Mouse (Mus musculus) kidney, adult 2 months (tissue): ENCODE results near the gene Dlgap1. TPM values are rescaled to one million over a fixed set of nuclear protein-coding genes. Genes with fewer than 3 reads are reported as not detected.

ENCODE experiments used
- DNase-seq: peaks from one replicate; pipeline ENCODE4 v3.0.0; 2021
- H3K27ac ChIP-seq: fragments of 200-500 bp; 2 replicates; pipeline ENCODE4 v1.5.1; 2012; ENCODE audit warnings: low read depth, low read length, control low read depth, inconsistent platforms; ENCODE audit not compliant: insufficient read depth
- H3K27me3 ChIP-seq: fragments of 200-500 bp; replicated peaks from 2 replicates; pipeline ENCODE4 v1.6.1; 2012; ENCODE audit warnings: mild to moderate bottlenecking, moderate library complexity, low read length, inconsistent platforms; ENCODE audit not compliant: control insufficient read depth, insufficient read depth
- H3K36me3 ChIP-seq: fragments of 200-500 bp; 2 replicates; pipeline ENCODE4 v1.6.1; 2012; ENCODE audit warnings: mild to moderate bottlenecking, moderate library complexity, low read length, inconsistent platforms; ENCODE audit not compliant: control insufficient read depth, insufficient read depth
- H3K4me1 ChIP-seq: fragments of 200-500 bp; 2 replicates; pipeline ENCODE4 v1.6.1; 2011; ENCODE audit warnings: low read length; ENCODE audit not compliant: control insufficient read depth, insufficient read depth
- H3K4me3 ChIP-seq: fragments of 200-500 bp; 2 replicates; pipeline ENCODE4 v1.5.1; 2011; ENCODE audit warnings: mild to moderate bottlenecking, low read depth, low read length, control low read depth; ENCODE audit not compliant: insufficient read depth
- CTCF ChIP-seq: fragments of 200-500 bp; conservative IDR thresholded peaks from 2 replicates; pipeline ENCODE4 v1.5.1; 2011; ENCODE audit warnings: low read depth, mild to moderate bottlenecking, control low read depth, low read length, moderate library complexity, mixed read lengths; ENCODE audit not compliant: insufficient read depth, insufficient read length
- POLR2A ChIP-seq: fragments of 200-500 bp; IDR thresholded peaks from one replicate; pipeline ENCODE4 v1.6.1; 2011; ENCODE audit warnings: low read depth, low read length, control low read depth
- WGBS: fragments of 180-500 bp; shearing (Covaris S2); methylation state at CpG from one replicate; pipeline ENCODE4 v1.1.7; 2018; 5-methylcytosine and 5-hydroxymethylcytosine counted together
- polyA plus RNA-seq: library from polyadenylated mRNA; depleted of rRNA; stranded (reverse); fragments of >200 nt; gene quantifications from 2 replicates; pipeline ENCODE4 v1.2.3, GENCODE M21; 2012

Gene Dlgap1
- polyA plus RNA-seq, 1 experiment: 0.55 TPM

GRCm38 (mm10) chr17:70287708-70288107 lies 318.8 kb downstream of the Dlgap1 start:
- 60% methylated on average over 2 of the region's 2 CpGs for WGBS
- no peak overlapping the region for H3K4me3 ChIP-seq
- no peaks in the 10 kb centered on the region for H3K4me1 ChIP-seq
- H3K27ac ChIP-seq: no peak overlapping the region
- H3K36me3 ChIP-seq: no peaks in the 10 kb centered on the region
- no peaks in the 10 kb centered on the region for H3K27me3 ChIP-seq
- DNase-seq: no peak
- TF ChIP-seq CTCF: no peak
- no peak for TF ChIP-seq POLR2A

- DNase-seq: no peak
- Histone ChIP-seq H3K27me3 (no peaks in the 10 kb centered on the region), H3K36me3 (no peaks in the 10 kb centered on the region), H3K27ac (no peak overlapping the region), H3K4me3 (no peak overlapping the region), H3K4me1 (no peaks in the 10 kb centered on the region)
- no peak for TF ChIP-seq POLR2A
- TF ChIP-seq CTCF: no peak
- 84% methylated on average over 7 of the region's 7 CpGs for WGBS
Observed at GRCm38 (mm10) chr17:70294106-70294505, 325.2 kb downstream of the Dlgap1 start.

GRCm38 (mm10) chr17:70301941-70302478 lies 333.1 kb downstream of the Dlgap1 start:
- Histone ChIP-seq H3K27ac (no peak overlapping the region), H3K4me1 (no peaks in the 10 kb centered on the region), H3K27me3 (no peaks in the 10 kb centered on the region), H3K36me3 (no peaks in the 10 kb centered on the region), H3K4me3 (no peak overlapping the region)
- no peak for DNase-seq
- no peak for TF ChIP-seq POLR2A
- TF ChIP-seq CTCF: no peak
- WGBS: 74% methylated on average over 9 of the region's 9 CpGs

GRCm38 (mm10) chr17:70302656-70303055 lies 333.8 kb downstream of the Dlgap1 start:
- TF ChIP-seq CTCF: no peak
- H3K4me1 ChIP-seq: no peaks in the 10 kb centered on the region
- WGBS: 76% methylated on average over 2 of the region's 2 CpGs

GRCm38 (mm10) chr17:70305021-70305420 lies 336.1 kb downstream of the Dlgap1 start:
- no peak overlapping the region for H3K4me3 ChIP-seq
- no peak overlapping the region for H3K27ac ChIP-seq
- no peaks in the 10 kb centered on the region for H3K36me3 ChIP-seq
- WGBS: 79% methylated on average over 5 of the region's 5 CpGs
- no peak for DNase-seq
- TF ChIP-seq POLR2A: no peak
- TF ChIP-seq CTCF: no peak
- no peaks in the 10 kb centered on the region for H3K4me1 ChIP-seq
- H3K27me3 ChIP-seq: no peaks in the 10 kb centered on the region

More at GRCm38 (mm10) chr17:70302656-70303055, 333.8 kb downstream of the Dlgap1 start:
- no peaks in the 10 kb centered on the region for H3K36me3 ChIP-seq
- no peak overlapping the region for H3K4me3 ChIP-seq
- no peaks in the 10 kb centered on the region for H3K27me3 ChIP-seq
- H3K27ac ChIP-seq: no peak overlapping the region
- no peak for DNase-seq

GRCm38 (mm10) chr17:70307418-70308176 lies 338.7 kb downstream of the Dlgap1 start:
- H3K36me3 ChIP-seq: no peaks in the 10 kb centered on the region
- no peak for DNase-seq
- no peaks in the 10 kb centered on the region for H3K4me1 ChIP-seq
- TF ChIP-seq CTCF (no peak), POLR2A (no peak)
- H3K4me3 ChIP-seq: no peak overlapping the region
- no peak overlapping the region for H3K27ac ChIP-seq
- no peaks in the 10 kb centered on the region for H3K27me3 ChIP-seq
- WGBS: 32% methylated on average over 11 of the region's 11 CpGs

- no peak for DNase-seq
- WGBS: 59% methylated on average over 22 of the region's 22 CpGs
- Histone ChIP-seq H3K27me3 (no peaks in the 10 kb centered on the region), H3K36me3 (no peaks in the 10 kb centered on the region), H3K27ac (no peak overlapping the region), H3K4me1 (no peaks in the 10 kb centered on the region), H3K4me3 (no peak overlapping the region)
- no peak for TF ChIP-seq CTCF
Observed at GRCm38 (mm10) chr17:70308364-70309231, 339.7 kb downstream of the Dlgap1 start.
